Mouse (Mus musculus) cerebellum, postnatal 25 days (tissue): ENCODE measurements around the gene Gm44805.

Source experiments
- DNase-seq, 2 experiments: peaks; one replicate each; pipeline ENCODE4 v3.0.0; 2021; ENCODE audit warnings: mixed read lengths in 2 of 2

Gm44805 gene

GRCm38 (mm10) chr7:19676662-19677061 lies 4.6 kb downstream of the Gm44805 start:
- DNase-seq = no peak

- DNase-seq = no peak
Observed at GRCm38 (mm10) chr7:19675824-19676223, 5.4 kb downstream of the Gm44805 start.

- DNase-seq = peak in 1 of 2 experiments; percentile 8
Observed at GRCm38 (mm10) chr7:19673083-19673699, 8.0 kb downstream of the Gm44805 start.

GRCm38 (mm10) chr7:19671511-19671910 lies 9.7 kb downstream of the Gm44805 start:
- no peak for DNase-seq

GRCm38 (mm10) chr7:19668947-19669721 lies 12.1 kb downstream of the Gm44805 start:
- DNase-seq = peak; percentile 89 to 96

GRCm38 (mm10) chr7:19667434-19667833 lies 13.8 kb downstream of the Gm44805 start:
- DNase-seq = no peak

- DNase-seq = no peak
Observed at GRCm38 (mm10) chr7:19666750-19667149, 14.5 kb downstream of the Gm44805 start.

GRCm38 (mm10) chr7:19664955-19665841 lies 16.0 kb downstream of the Gm44805 start, which contains the start of gene Clptm1:
Gene Clptm1, minus strand, starts transcription at chr7:19665033.
- DNase-seq = peak; percentile 98 to 99

- DNase-seq = no peak
Observed at GRCm38 (mm10) chr7:19664455-19664954, 16.7 kb downstream of the Gm44805 start.

GRCm38 (mm10) chr7:19663940-19664339 lies 17.3 kb downstream of the Gm44805 start:
- DNase-seq = peak in 1 of 2 experiments; percentile 21

GRCm38 (mm10) chr7:19652614-19653013 lies 28.6 kb downstream of the Gm44805 start:
- no peak for DNase-seq

GRCm38 (mm10) chr7:19651063-19651786 lies 30.0 kb downstream of the Gm44805 start:
- DNase-seq = no peak

GRCm38 (mm10) chr7:19641223-19641622 lies 40.0 kb downstream of the Gm44805 start:
- DNase-seq = no peak

GRCm38 (mm10) chr7:19635074-19635827 lies 46.0 kb downstream of the Gm44805 start:
- no peak for DNase-seq

- no peak for DNase-seq
Observed at GRCm38 (mm10) chr7:19634591-19634990, 46.6 kb downstream of the Gm44805 start.

GRCm38 (mm10) chr7:19633855-19634254 lies 47.4 kb downstream of the Gm44805 start:
- no peak for DNase-seq

- DNase-seq = no peak
Observed at GRCm38 (mm10) chr7:19633197-19633596, 48.0 kb downstream of the Gm44805 start.

GRCm38 (mm10) chr7:19632720-19633119 lies 48.5 kb downstream of the Gm44805 start:
- no peak for DNase-seq

- no peak for DNase-seq
Observed at GRCm38 (mm10) chr7:19632275-19632674, 48.9 kb downstream of the Gm44805 start.

GRCm38 (mm10) chr7:19629361-19629734 lies 51.9 kb downstream of the Gm44805 start, which contains the start of gene Relb:
Gene Relb, minus strand, starts transcription at chr7:19629438.
- peak; percentile 88 to 96 for DNase-seq
